Mouse (Mus musculus): ENCODE measurements around the gene Esp36.
"Not testable (repeated sequence)": the region's sequence is repeated elsewhere in the genome, so short reads cannot be mapped to it uniquely, and the experiment has no call there.

Esp36 gene

DNA sequence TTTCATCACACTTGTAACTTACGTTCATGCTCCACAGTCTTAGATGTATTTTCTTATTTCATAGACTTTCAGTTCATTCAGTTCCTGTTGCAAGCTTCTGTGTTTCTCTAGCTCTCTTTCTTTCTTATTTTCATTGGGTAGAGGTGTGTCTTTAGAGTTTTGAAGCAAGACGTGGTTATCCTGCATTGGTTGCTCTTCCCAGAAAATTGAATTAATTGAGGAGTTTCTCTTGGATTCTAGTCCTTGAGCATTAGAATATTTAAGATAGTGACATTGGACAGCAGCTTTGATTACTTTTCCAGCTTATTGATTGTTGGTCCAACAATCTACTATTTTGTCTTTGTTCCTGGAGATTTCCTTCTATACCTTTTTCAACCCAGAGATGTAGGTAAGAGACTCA, at the start of gene Esp36:
Esp36 (minus strand) TSS at position 101 of the 400 bp plus-strand sequence.
- no peak for DNase-seq

DNA sequence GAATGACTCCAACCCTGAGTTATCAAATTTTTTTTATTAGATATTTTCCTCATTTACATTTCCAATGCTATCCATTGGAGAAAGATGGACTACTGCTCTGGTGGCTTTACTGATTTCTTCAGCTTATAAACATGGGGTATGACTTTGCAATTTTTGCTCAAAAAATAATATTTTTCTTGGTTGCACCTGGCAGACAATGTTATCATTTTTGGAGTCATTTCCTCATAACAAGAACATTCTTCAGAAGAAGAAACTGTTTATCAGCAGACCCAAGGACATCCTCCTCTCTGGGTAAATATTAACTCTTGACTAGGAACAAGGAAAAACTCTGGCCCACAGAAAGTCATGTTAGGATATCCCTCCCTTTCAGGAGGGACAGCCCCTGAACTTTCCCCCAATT, 36.2 kb upstream of the Esp36 start:
- not testable (repeated sequence) for DNase-seq

DNA sequence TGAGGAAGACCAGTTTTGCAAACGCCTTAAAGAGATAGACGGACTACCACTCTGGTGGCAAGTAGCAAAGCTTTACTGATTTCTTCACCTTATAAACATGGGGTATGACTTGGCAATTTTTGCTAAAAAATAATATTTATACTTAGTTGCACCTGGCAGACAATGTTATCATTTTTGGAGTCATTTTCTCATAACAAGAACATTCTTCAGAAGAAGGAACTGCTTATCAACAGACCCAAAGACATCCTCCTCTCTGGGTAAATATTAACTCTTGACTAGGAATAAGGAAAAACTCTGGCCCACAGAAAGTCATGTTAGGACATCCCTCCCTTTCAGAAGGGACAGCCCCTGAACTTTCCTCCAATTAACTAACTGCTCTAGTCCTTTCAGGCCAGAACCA, 30.7 kb upstream of the Esp36 start:
- DNase-seq, result no peak

DNA sequence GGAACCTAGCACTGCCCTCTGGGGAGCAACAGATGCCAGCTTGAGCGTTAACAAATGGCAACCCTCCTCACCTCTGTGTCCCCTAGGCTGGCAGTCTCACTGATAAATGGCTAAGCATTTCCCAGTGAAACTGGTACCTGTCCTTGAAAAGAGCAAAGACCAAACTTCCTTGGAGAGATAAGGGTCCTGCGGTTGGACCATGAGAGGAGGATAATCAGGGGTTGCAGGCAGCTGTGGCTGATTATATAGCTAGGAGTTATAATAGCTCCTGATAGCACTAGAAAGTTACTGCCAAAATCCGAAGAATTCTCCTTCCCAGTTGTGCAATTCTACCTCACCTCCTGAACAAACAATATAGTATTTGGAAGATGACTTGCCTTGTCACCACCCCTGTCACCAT, 13.8 kb downstream of the Esp36 start:
- no peak for DNase-seq

DNA sequence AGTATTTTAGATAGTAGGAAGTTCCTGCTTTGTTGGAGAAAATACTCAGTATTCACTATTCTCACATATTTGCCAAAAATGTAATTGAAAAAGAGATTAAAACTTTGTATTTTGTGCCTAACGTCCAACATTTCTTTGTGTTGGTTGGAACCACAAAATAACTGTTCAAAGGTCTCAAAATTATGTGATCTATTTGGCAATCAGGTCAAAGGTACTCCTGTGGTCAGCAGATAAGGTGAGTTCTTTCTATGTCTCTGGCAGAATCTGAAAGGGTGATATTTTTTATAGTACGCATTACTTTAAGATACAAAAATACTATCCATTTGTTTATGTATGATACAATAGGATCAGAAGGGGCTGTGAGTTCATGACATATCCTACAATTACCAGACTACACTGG, 28.2 kb downstream of the Esp36 start:
- DNase-seq, result no peak
